Mouse (Mus musculus) right cerebral cortex, postnatal 10 days (tissue): Measurements from ENCODE around the gene Podxl.

Experiments used
- DNase-seq, 2 experiments: peaks; one replicate each; pipeline ENCODE4 v3.0.0; 2021; ENCODE audit warnings: low spot score in 2 of 2

Podxl gene

GRCm38 (mm10) chr6:31563235-31564181, at the start of gene Podxl:
TSS of gene Podxl (minus strand) at chr6:31563981.
- peak; percentile 61 to 67 for DNase-seq

GRCm38 (mm10) chr6:31612560-31613270, 48.9 kb upstream of the Podxl start:
- DNase-seq: no peak

GRCm38 (mm10) chr6:31606429-31606828, 42.6 kb upstream of the Podxl start:
- no peak for DNase-seq

- DNase-seq: peak in 1 of 2 experiments; percentile 45
These were observed 41.0 kb upstream of the Podxl start for GRCm38 (mm10) chr6:31604629-31605265.

- no peak for DNase-seq
These were observed 38.7 kb upstream of the Podxl start for GRCm38 (mm10) chr6:31602489-31602888.

- DNase-seq: peak; percentile 83
These were observed 37.4 kb upstream of the Podxl start for GRCm38 (mm10) chr6:31601131-31601530.

GRCm38 (mm10) chr6:31599863-31600262, 36.1 kb upstream of the Podxl start:
- DNase-seq: no peak

GRCm38 (mm10) chr6:31598349-31598911, 34.6 kb upstream of the Podxl start:
- no peak for DNase-seq

GRCm38 (mm10) chr6:31597136-31597460, 33.3 kb upstream of the Podxl start:
- DNase-seq: no peak

- peak; percentile 80 to 88 for DNase-seq
These were observed 32.8 kb upstream of the Podxl start for GRCm38 (mm10) chr6:31596346-31597135.

GRCm38 (mm10) chr6:31592579-31593238, 28.9 kb upstream of the Podxl start:
- DNase-seq: no peak

- DNase-seq: no peak
These were observed 28.3 kb upstream of the Podxl start for GRCm38 (mm10) chr6:31592128-31592527.

- no peak for DNase-seq
These were observed 27.9 kb upstream of the Podxl start for GRCm38 (mm10) chr6:31591676-31592075.

- DNase-seq: no peak
These were observed 27.0 kb upstream of the Podxl start for GRCm38 (mm10) chr6:31590754-31591153.

- no peak for DNase-seq
These were observed 25.5 kb upstream of the Podxl start for GRCm38 (mm10) chr6:31589268-31589667.

- no peak for DNase-seq
These were observed 23.9 kb upstream of the Podxl start for GRCm38 (mm10) chr6:31587655-31588054.

GRCm38 (mm10) chr6:31586127-31586526, 22.3 kb upstream of the Podxl start:
- DNase-seq: no peak

- peak in 1 of 2 experiments; percentile 51 for DNase-seq
These were observed 12.4 kb upstream of the Podxl start for GRCm38 (mm10) chr6:31576151-31576550.

GRCm38 (mm10) chr6:31575063-31575462, 11.3 kb upstream of the Podxl start:
- DNase-seq: peak in 1 of 2 experiments; percentile 40

- no peak for DNase-seq
These were observed 7.7 kb upstream of the Podxl start for GRCm38 (mm10) chr6:31571459-31571858.
